Mouse (Mus musculus): ENCODE measurements around the gene Tssk6.
"Not testable (repeated sequence)": the region's sequence is repeated elsewhere in the genome, so short reads cannot be mapped to it uniquely, and the experiment has no call there.

Gene Tssk6

GRCm38 (mm10) chr8:69919010-69919409 lies 17.0 kb downstream of the Tssk6 start:
- DNase-seq (ENCODE audit: low spot score), result peak; percentile 90

- peak; percentile 88 for DNase-seq (ENCODE audit: low spot score)
These were observed 18.1 kb downstream of the Tssk6 start for GRCm38 (mm10) chr8:69919876-69920662.

GRCm38 (mm10) chr8:69921141-69921540 lies 19.2 kb downstream of the Tssk6 start:
- DNase-seq (ENCODE audit: low spot score), result no peak

- no peak for DNase-seq (ENCODE audit: low spot score)
These were observed 22.0 kb downstream of the Tssk6 start for GRCm38 (mm10) chr8:69923986-69924385.

- DNase-seq (ENCODE audit: low spot score), result no peak
These were observed 24.9 kb downstream of the Tssk6 start for GRCm38 (mm10) chr8:69926901-69927300.

GRCm38 (mm10) chr8:69933811-69934210 lies 31.8 kb downstream of the Tssk6 start:
- DNase-seq (ENCODE audit: low spot score), result no peak

GRCm38 (mm10) chr8:69934582-69934981 lies 32.6 kb downstream of the Tssk6 start:
- DNase-seq (ENCODE audit: low spot score), result no peak

- no peak for DNase-seq (ENCODE audit: low spot score)
These were observed 33.4 kb downstream of the Tssk6 start for GRCm38 (mm10) chr8:69935431-69935830.

- peak; percentile 76 for DNase-seq (ENCODE audit: low spot score)
These were observed 34.2 kb downstream of the Tssk6 start for GRCm38 (mm10) chr8:69936050-69936794.

GRCm38 (mm10) chr8:69937466-69937865 lies 35.5 kb downstream of the Tssk6 start:
- no peak for DNase-seq (ENCODE audit: low spot score)

GRCm38 (mm10) chr8:69938245-69938982 lies 36.4 kb downstream of the Tssk6 start:
- DNase-seq (ENCODE audit: low spot score), result no peak

GRCm38 (mm10) chr8:69939633-69940032 lies 37.6 kb downstream of the Tssk6 start:
- peak; percentile 72 for DNase-seq (ENCODE audit: low spot score)

GRCm38 (mm10) chr8:69940386-69940785 lies 38.4 kb downstream of the Tssk6 start:
- DNase-seq (ENCODE audit: low spot score), result no peak

- DNase-seq (ENCODE audit: low spot score), result not testable (repeated sequence)
These were observed 40.5 kb downstream of the Tssk6 start for GRCm38 (mm10) chr8:69942495-69942894.

- DNase-seq (ENCODE audit: low spot score), result no peak
These were observed 48.3 kb downstream of the Tssk6 start for GRCm38 (mm10) chr8:69950300-69950699.
